Mouse (Mus musculus): ENCODE data around the gene Sp140. TPM values are rescaled to one million over a fixed set of nuclear protein-coding genes. Genes with fewer than 3 reads are reported as not detected.

The Sp140 gene
- polyA plus RNA-seq, 1 experiment from 2014 or later: 0.68 TPM

DNA sequence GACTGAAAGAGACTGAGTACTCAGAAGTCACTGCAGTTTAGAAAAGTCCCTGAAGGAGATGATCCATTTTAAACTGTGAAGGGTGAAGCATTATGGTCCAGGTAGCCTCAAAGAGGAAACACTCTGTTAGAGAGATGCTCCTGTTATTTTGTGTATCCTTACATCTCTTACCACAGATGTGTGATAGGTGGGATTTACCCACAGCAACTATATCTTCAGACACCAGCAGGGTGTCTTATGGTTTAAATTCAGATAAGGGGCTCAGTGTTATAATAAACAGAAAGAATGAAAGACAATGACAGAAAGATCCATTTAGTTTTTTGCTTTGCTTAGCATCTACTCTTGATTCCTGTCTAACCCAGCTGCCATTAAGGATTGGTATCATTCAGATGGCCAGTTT is 64.1 kb downstream of the Sp140 start:
- H3K27me3 ChIP-seq (replicated peaks): no peaks in the 10 kb centered on the region
- H3K4me1 ChIP-seq: no peaks in the 10 kb centered on the region
- no peak overlapping the region for H3K4me2 ChIP-seq
- H3K27ac ChIP-seq: no peak overlapping the region
- H3K36me3 ChIP-seq (replicated peaks): no peaks in the 10 kb centered on the region
- no peak overlapping the region for H3K4me3 ChIP-seq
- ATAC-seq (replicated peaks): no peak
- H3K9me3 ChIP-seq: no peaks in the 10 kb centered on the region
- no peak overlapping the region for H3K9ac ChIP-seq

DNA sequence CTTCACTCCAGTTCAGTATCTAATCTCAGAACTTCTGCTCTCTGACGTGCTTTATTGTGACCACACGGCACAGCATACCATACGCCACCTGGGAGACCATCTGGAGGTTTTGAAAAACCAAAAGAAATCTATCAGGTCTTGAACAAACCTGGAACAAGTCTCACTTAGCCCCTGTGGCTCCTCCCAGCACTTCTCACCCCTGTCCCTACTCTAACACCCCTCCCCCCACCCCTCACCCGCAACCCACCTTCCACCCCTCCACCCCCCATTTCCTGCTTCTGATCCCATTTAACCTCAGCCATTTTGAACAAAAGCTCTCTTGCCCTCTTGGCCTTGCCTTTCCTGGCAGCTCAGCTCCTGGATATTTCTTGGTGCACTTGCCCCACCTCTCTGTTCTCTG is 80.0 kb downstream of the Sp140 start:
- no peaks in the 10 kb centered on the region for H3K36me3 ChIP-seq (replicated peaks)
- no peaks in the 10 kb centered on the region for H3K9me3 ChIP-seq
- H3K27ac ChIP-seq: no peak overlapping the region
- WGBS: 68% methylated on average over 4 of the region's 4 CpGs
- no peak for ATAC-seq (replicated peaks)
- H3K27me3 ChIP-seq (replicated peaks): no peaks in the 10 kb centered on the region
- H3K9ac ChIP-seq: no peak overlapping the region
- H3K4me3 ChIP-seq: no peak overlapping the region
- H3K4me2 ChIP-seq: no peak overlapping the region
- H3K4me1 ChIP-seq: no peaks in the 10 kb centered on the region

DNA sequence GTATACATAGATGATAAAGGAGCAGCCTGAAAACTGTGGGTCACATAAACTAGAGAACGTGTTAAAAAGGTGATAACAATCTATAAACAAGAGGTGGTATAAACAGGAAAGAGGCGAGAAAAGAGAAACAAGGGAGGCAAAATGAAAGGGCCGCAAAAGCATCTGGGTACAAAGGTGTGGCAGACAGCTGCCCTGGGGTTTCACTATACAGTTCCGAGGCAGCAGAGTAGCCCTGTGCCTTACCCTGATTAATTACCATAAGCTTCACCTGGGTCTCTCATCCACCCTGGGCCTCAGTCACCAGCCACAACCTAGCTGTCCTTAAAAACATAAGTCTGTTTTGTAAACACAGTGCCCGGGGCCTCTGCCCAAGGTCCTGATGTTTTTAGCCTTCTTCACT is 86.5 kb downstream of the Sp140 start:
- no peak for ATAC-seq (replicated peaks)

GRCm38 (mm10) chr1:85687346-85687745 is 87.2 kb downstream of the Sp140 start:
- 74% methylated on average over 5 of the region's 5 CpGs for WGBS
- no peak overlapping the region for H3K4me3 ChIP-seq
- no peak overlapping the region for H3K27ac ChIP-seq
- no peaks in the 10 kb centered on the region for H3K27me3 ChIP-seq (replicated peaks)
- ATAC-seq (replicated peaks): no peak
- no peaks in the 10 kb centered on the region for H3K9me3 ChIP-seq
- no peak overlapping the region for H3K9ac ChIP-seq
- no peaks in the 10 kb centered on the region for H3K4me1 ChIP-seq
- H3K4me2 ChIP-seq: no peak overlapping the region
- H3K36me3 ChIP-seq (replicated peaks): no peaks in the 10 kb centered on the region

More for the DNA sequence above, 86.5 kb downstream of the Sp140 start:
- no peaks in the 10 kb centered on the region for H3K36me3 ChIP-seq (replicated peaks)
- H3K4me2 ChIP-seq: no peak overlapping the region
- H3K4me3 ChIP-seq: no peak overlapping the region
- no peaks in the 10 kb centered on the region for H3K27me3 ChIP-seq (replicated peaks)
- H3K27ac ChIP-seq: no peak overlapping the region
- H3K9me3 ChIP-seq: no peaks in the 10 kb centered on the region
- H3K9ac ChIP-seq: no peak overlapping the region
- no peaks in the 10 kb centered on the region for H3K4me1 ChIP-seq
- WGBS: 83% methylated on average over 5 of the region's 5 CpGs

GRCm38 (mm10) chr1:85690544-85690943 is 90.4 kb downstream of the Sp140 start:
- H3K9ac ChIP-seq: no peak overlapping the region
- no peak for ATAC-seq (replicated peaks)
- H3K4me1 ChIP-seq: no peaks in the 10 kb centered on the region
- no peak overlapping the region for H3K4me2 ChIP-seq
- H3K9me3 ChIP-seq: no peaks in the 10 kb centered on the region
- no peaks in the 10 kb centered on the region for H3K27me3 ChIP-seq (replicated peaks)
- no peak overlapping the region for H3K4me3 ChIP-seq
- no peaks in the 10 kb centered on the region for H3K36me3 ChIP-seq (replicated peaks)
- WGBS: 91% methylated on average over 3 of the region's 3 CpGs
- H3K27ac ChIP-seq: no peak overlapping the region

DNA sequence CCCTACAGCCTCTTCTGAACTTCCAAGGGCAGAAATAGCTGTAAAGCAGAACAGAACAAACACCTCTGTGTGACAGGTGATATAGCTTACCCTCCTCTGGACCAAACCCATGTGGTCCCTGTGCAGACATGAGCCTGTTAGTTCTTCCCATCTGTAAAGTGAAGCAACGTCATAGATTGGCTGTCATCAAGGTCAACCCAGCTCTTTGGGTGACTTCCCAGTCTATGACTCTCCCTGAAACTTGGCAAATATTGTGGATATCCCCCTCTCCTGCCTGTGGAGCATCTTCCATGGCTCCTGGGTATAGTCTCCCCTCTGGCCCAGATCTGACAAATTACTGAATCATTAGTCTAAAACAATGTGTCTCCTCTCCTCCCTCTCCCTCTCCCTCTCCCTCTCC is 92.1 kb downstream of the Sp140 start:
- ATAC-seq (replicated peaks): no peak
- Histone ChIP-seq H3K36me3 (replicated peaks) (no peaks in the 10 kb centered on the region), H3K9me3 (no peaks in the 10 kb centered on the region), H3K4me1 (no peaks in the 10 kb centered on the region), H3K9ac (no peak overlapping the region), H3K27me3 (replicated peaks) (no peaks in the 10 kb centered on the region), H3K4me3 (no peak overlapping the region), H3K27ac (no peak overlapping the region), H3K4me2 (no peak overlapping the region)
- 64% methylated on average over 1 of the region's 1 CpGs for WGBS

DNA sequence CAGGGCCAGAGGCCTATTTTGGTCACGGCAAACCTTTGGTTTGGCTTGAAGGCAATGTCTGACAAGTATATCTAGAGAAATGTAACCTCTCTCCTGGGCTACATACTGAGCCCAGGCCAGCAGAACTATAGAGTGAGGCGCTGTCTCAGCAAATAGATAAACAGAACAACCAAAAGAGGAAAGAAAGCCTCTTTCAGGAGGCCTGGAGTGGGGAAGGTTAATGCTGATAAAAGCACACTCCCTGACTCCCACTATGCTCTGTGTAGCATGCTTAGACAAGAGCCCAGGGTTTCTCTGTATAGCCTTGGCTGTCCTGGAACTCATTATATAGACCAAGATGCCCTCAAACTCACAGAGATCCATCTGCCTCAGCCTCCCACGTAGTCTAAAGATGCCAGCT is 93.1 kb downstream of the Sp140 start:
- H3K27me3 ChIP-seq (replicated peaks): no peaks in the 10 kb centered on the region
- no peaks in the 10 kb centered on the region for H3K36me3 ChIP-seq (replicated peaks)
- WGBS: 79% methylated on average over 3 of the region's 3 CpGs
- no peaks in the 10 kb centered on the region for H3K9me3 ChIP-seq
- ATAC-seq (replicated peaks): no peak
- no peak overlapping the region for H3K4me2 ChIP-seq
- no peak overlapping the region for H3K27ac ChIP-seq
- H3K4me3 ChIP-seq: no peak overlapping the region
- H3K4me1 ChIP-seq: no peaks in the 10 kb centered on the region
- no peak overlapping the region for H3K9ac ChIP-seq

Other genes starting within 250 kb of the Sp140 start
- gene G530012D18Rik, start 24.7 kb upstream of the Sp140 start, polyA plus RNA-seq (2015; fragmentation: Nextera tagmentation; extraction: Ambion mirVana): not detected in 2 replicates
- gene Sp110, start 1.6 kb upstream of the Sp140 start, polyA plus RNA-seq (2015; fragmentation: Nextera tagmentation; extraction: Ambion mirVana): 0.56 and 0.91 TPM in 2 replicates
- 0.40 and 1.5 TPM in 2 replicates for gene Sp100, start 49.6 kb downstream of the Sp140 start, polyA plus RNA-seq (2015; fragmentation: Nextera tagmentation; extraction: Ambion mirVana)
- gene A630001G21Rik, start 178.3 kb downstream of the Sp140 start, polyA plus RNA-seq (2015; fragmentation: Nextera tagmentation; extraction: Ambion mirVana): 0.19 and 0.56 TPM in 2 replicates
- gene Cab39, start 193.1 kb downstream of the Sp140 start, polyA plus RNA-seq (2015; fragmentation: Nextera tagmentation; extraction: Ambion mirVana): 53.1 and 54.5 TPM in 2 replicates

All from midbrain, embryonic 15.5 days (tissue).